Comparison of ENCODE assay signal across 12 mouse cellular contexts in the genomic region with DNA sequence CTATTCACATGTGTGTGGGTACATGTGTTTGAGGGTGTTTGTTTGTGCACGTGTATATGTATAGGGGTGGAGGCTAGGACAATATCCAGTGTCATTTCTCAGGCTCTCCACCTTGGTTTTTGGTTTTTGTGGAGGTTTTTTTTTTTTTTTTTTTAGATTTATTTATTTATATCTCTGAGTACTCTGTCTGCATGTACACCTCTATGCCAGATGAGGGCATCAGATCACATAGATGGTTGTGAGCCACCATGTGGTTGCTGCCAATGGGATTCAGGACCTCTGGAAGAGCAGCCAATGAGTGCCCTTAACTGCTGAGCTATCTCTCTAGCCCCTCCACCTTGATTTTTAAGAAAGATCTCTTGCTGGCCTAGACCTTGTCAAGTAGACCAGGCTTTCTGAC. TPM values are rescaled to one million over a fixed set of nuclear protein-coding genes. Genes with fewer than 3 reads are reported as not detected.
DNase-seq lines count a peak whose midpoint lies in the region.
"Had no signal": no experiment of that assay in that cellular context is flagged by ENCODE, and none has a peak within 500 bp of the region (broad histone marks: within the 10 kb centered on the region; RNA-seq: fewer than 3 reads in every experiment).

No protein-coding gene starts in this region.

- intact Hi-C loops in heart, postnatal 36 days (cut with DNase I): loop anchor here (5.0 kb wide), 1 partner anchor 79 kb away; the partner anchor contains the start of gene Alkbh5

- peak; percentile 29 for DNase-seq in cerebellum, adult 9-10 months
- DNase-seq in cerebellum, postnatal 36 days: no peak
- peak; percentile 35 for DNase-seq in kidney, adult 9 months
- no peak for DNase-seq in kidney, postnatal 10 days
- peak; percentile 40 for DNase-seq in 416B (ENCODE audit: low read depth)
- DNase-seq in brain, adult 2 months (ENCODE audit: low read depth, low spot score): peak; percentile 72
- DNase-seq in cerebellum, adult 8-10 months: no peak
- no peak for DNase-seq in heart, postnatal 36 days
- DNase-seq: adrenal gland, postnatal 10 days; lung, adult 2 months; spleen, adult 18-20 months; thymus, adult 18-20 months had no signal

RNA-seq across cellular contexts. Expression of gene Drg2, which starts 3.6 kb away (rescaled TPM):
- total RNA-seq in heart, postnatal 36 days (2021): 10 to 100 TPM; 28.6 to 32.0 TPM

RNA-seq across cellular contexts. Expression of gene Myo15, which starts 11.2 kb away (rescaled TPM):
- under 1 TPM; 0.08 to 0.11 TPM for total RNA-seq in heart, postnatal 36 days (2021)

RNA-seq across cellular contexts. Expression of gene Atpaf2, which starts 39.7 kb away (rescaled TPM):
- total RNA-seq in heart, postnatal 36 days (2021): 10 to 100 TPM; 40.8 to 43.9 TPM

RNA-seq across cellular contexts. Expression of gene Gid4, which starts 41.0 kb away (rescaled TPM):
- 10 to 100 TPM; 47.7 to 49.8 TPM for total RNA-seq in heart, postnatal 36 days (2021)

Comparison
In these comparisons a context has a peak if more than half of its experiments do, and no peak if none do; other contexts are left out.
1. DNase-seq: peak in cerebellum, adult 9-10 months (single experiment), kidney, adult 9 months (single experiment), 416B (single experiment) and brain, adult 2 months (single experiment); none in cerebellum, postnatal 36 days (0 of 2), kidney, postnatal 10 days (single experiment), cerebellum, adult 8-10 months (single experiment) and heart, postnatal 36 days (0 of 2).